Mouse (Mus musculus): Measurements from ENCODE around the gene Camsap2. TPM values are rescaled to one million over a fixed set of nuclear protein-coding genes. Genes with fewer than 3 reads are reported as not detected.

The Camsap2 gene
- polyA plus RNA-seq, 1 experiment from 2014 or later, result 13.2 TPM

DNA sequence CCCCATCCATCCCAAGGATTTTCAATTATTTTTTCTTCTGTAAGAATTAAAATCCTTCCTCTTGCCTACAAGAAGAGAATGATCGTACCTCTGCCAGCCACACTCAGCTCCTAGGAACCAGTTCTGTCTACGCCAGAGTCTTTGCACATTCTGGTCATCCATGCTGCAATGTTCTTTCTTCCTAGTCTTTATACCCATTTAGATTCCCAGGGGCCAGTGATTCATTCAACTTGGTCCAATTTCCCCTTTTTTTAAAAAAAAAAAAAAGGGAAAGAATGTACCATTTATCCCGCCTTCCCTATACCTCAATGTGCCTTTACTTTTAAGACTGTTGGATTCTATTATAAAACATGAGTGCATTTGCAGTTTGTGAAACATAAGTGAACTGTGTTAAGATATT lies 12.4 kb downstream of the Camsap2 start:
- Histone ChIP-seq H3K4me3 (ENCODE audit: low read depth, low read length) (no peak overlapping the region), H3K9me3 (ENCODE audit: control insufficient read depth, low read length) (no peaks in the 10 kb centered on the region), H3K27me3 (replicated peaks; ENCODE audit: control insufficient read depth, insufficient read depth, low read length) (no peaks in the 10 kb centered on the region), H3K27ac (ENCODE audit: low read depth, low read length) (no peak overlapping the region), H3K4me2 (no peak overlapping the region), H3K4me1 (replicated peaks; ENCODE audit: control insufficient read depth, insufficient read depth, low read length) (no peaks in the 10 kb centered on the region), H3K9ac (ENCODE audit: low read depth, low read length) (no peak overlapping the region), H3K36me3 (ENCODE audit: control insufficient read depth, insufficient read depth, low read length) (no peaks in the 10 kb centered on the region)
- no peak for ATAC-seq (replicated peaks; ENCODE audit: low FRiP score)
- no peak for DNase-seq (ENCODE audit: low spot score)
- 87% methylated on average over 3 of the region's 3 CpGs for WGBS

DNA sequence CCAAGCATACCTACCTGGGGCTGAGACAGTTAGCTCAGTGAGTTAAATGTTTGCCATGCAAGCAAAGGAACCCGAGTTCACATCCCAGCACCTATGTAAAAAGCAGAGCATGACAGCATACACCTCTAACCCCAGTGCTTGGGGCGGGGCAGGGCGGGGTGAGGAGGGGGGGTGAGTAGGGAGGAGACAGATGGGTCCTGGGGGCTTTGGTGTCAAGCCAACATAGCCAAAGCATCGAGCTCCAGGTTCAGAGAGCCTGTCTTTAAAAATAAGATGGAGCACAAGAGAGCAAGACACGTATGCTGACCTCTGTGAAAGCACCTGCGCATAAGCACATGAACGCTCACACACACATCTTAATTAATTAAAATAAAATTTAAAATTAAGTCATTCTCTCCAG lies 12.8 kb downstream of the Camsap2 start:
- Histone ChIP-seq H3K9ac (ENCODE audit: low read depth, low read length) (no peak overlapping the region), H3K4me1 (replicated peaks; ENCODE audit: control insufficient read depth, insufficient read depth, low read length) (no peaks in the 10 kb centered on the region), H3K4me3 (ENCODE audit: low read depth, low read length) (no peak overlapping the region), H3K27ac (ENCODE audit: low read depth, low read length) (no peak overlapping the region), H3K4me2 (no peak overlapping the region), H3K36me3 (ENCODE audit: control insufficient read depth, insufficient read depth, low read length) (no peaks in the 10 kb centered on the region), H3K27me3 (replicated peaks; ENCODE audit: control insufficient read depth, insufficient read depth, low read length) (no peaks in the 10 kb centered on the region), H3K9me3 (ENCODE audit: control insufficient read depth, low read length) (no peaks in the 10 kb centered on the region)
- WGBS, result 84% methylated on average over 7 of the region's 7 CpGs
- no peak for ATAC-seq (replicated peaks; ENCODE audit: low FRiP score)
- no peak for DNase-seq (ENCODE audit: low spot score)

DNA sequence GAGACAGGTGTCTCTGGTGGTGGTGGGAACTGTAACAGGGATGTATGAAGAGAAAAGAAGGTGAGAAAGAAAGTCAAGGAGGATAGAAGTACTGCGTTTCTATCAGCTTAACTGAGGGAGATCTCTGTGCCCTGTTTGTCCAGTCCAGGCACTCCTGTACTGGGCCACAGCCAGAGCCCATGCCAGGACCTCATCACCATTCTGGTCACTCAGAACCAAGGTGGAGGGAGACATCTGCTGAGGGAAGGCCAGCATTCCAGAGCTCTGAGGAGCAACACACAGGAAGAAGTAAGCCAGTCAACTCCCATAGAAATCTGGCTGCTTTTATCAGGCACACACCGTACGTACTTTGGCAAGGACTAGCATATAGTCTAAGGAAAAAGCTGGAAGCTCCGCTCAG lies 14.1 kb downstream of the Camsap2 start:
- Histone ChIP-seq H3K9ac (ENCODE audit: low read depth, low read length) (no peak overlapping the region), H3K36me3 (ENCODE audit: control insufficient read depth, insufficient read depth, low read length) (no peaks in the 10 kb centered on the region), H3K4me3 (ENCODE audit: low read depth, low read length) (no peak overlapping the region), H3K4me2 (no peak overlapping the region), H3K27me3 (replicated peaks; ENCODE audit: control insufficient read depth, insufficient read depth, low read length) (no peaks in the 10 kb centered on the region), H3K9me3 (ENCODE audit: control insufficient read depth, low read length) (no peaks in the 10 kb centered on the region), H3K4me1 (replicated peaks; ENCODE audit: control insufficient read depth, insufficient read depth, low read length) (no peaks in the 10 kb centered on the region), H3K27ac (ENCODE audit: low read depth, low read length) (no peak overlapping the region)
- WGBS, result 84% methylated on average over 4 of the region's 4 CpGs
- ATAC-seq (replicated peaks; ENCODE audit: low FRiP score), result no peak
- no peak for DNase-seq (ENCODE audit: low spot score)

DNA sequence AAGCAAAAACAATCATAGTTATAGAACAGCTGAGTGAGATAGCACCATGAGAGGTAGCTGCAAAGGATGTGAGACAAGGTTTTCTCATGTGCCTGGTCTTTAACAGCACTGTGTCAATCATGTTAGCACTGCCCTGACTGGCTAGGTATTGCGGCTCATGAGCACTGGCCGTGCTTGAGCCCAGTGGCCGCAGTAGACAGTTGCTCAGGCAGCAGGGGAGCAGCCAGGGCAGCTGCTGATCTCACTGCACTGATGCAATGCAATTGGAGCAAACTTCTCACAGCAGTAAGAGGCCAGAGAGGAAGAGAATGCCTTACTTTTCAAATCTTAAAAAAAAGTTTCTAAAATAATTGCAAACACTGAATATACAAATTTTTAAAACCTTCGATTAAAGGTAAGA lies 16.5 kb downstream of the Camsap2 start:
- H3K36me3 ChIP-seq (ENCODE audit: control insufficient read depth, insufficient read depth, low read length), result no peaks in the 10 kb centered on the region
- 80% methylated on average over 4 of the region's 4 CpGs for WGBS
- H3K9ac ChIP-seq (ENCODE audit: low read depth, low read length), result no peak overlapping the region
- ATAC-seq (replicated peaks; ENCODE audit: low FRiP score), result no peak
- no peak for DNase-seq (ENCODE audit: low spot score)
- no peaks in the 10 kb centered on the region for H3K27me3 ChIP-seq (replicated peaks; ENCODE audit: control insufficient read depth, insufficient read depth, low read length)
- no peak overlapping the region for H3K27ac ChIP-seq (ENCODE audit: low read depth, low read length)
- no peak overlapping the region for H3K4me3 ChIP-seq (ENCODE audit: low read depth, low read length)
- H3K9me3 ChIP-seq (ENCODE audit: control insufficient read depth, low read length), result no peaks in the 10 kb centered on the region
- no peak overlapping the region for H3K4me2 ChIP-seq
- H3K4me1 ChIP-seq (replicated peaks; ENCODE audit: control insufficient read depth, insufficient read depth, low read length), result no peaks in the 10 kb centered on the region

DNA sequence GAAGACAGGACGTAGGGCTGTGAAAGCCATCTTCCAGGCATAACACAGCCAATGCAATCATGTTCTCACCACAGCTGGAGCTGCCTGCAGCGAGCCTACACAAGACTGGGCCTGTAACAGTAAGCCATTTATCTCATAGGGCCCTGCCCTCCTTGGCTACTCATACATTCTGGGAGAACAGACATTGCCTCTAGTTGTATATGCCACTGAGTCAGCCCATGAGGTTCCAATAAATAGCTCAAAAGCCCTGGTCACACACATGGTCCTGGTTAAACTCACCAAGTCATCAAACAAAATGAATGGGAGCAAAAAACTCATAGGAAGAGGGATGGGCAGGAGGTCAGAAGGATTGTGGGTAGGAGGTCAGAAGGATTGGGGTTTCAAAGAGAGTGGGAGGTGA lies 17.3 kb downstream of the Camsap2 start:
- 68% methylated on average over 2 of the region's 2 CpGs for WGBS
- no peak for ATAC-seq (replicated peaks; ENCODE audit: low FRiP score)
- H3K27ac ChIP-seq (ENCODE audit: low read depth, low read length), result no peak overlapping the region

DNA sequence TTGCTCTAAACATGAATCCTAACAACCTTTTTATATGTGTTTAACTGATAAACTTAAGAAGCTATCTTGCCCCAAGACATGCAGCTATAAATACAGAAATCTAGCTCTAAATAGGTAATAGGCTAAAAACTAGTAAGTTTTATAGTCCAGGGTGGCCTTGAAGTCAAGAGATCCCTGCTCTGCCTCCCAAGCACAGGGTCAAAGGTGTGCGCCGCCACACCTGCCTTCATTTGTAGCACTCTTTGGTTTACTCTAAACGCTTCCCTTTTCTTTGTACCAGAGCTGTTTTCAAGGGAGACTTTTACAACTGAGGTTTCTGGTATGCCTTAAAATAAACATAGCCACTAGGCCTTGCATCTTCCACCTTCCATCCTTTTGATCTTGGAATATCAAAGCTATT lies 18.3 kb downstream of the Camsap2 start:
- DNase-seq (ENCODE audit: low spot score) (no peak), ATAC-seq (replicated peaks; ENCODE audit: low FRiP score) (no peak)
- WGBS, result 89% methylated on average over 3 of the region's 3 CpGs
- no peak overlapping the region for H3K4me2 ChIP-seq
- no peaks in the 10 kb centered on the region for H3K9me3 ChIP-seq (ENCODE audit: control insufficient read depth, low read length)
- no peak overlapping the region for H3K9ac ChIP-seq (ENCODE audit: low read depth, low read length)
- H3K27me3 ChIP-seq (replicated peaks; ENCODE audit: control insufficient read depth, insufficient read depth, low read length), result no peaks in the 10 kb centered on the region
- H3K4me3 ChIP-seq (ENCODE audit: low read depth, low read length), result no peak overlapping the region
- H3K27ac ChIP-seq (ENCODE audit: low read depth, low read length), result no peak overlapping the region
- H3K4me1 ChIP-seq (replicated peaks; ENCODE audit: control insufficient read depth, insufficient read depth, low read length), result no peaks in the 10 kb centered on the region
- H3K36me3 ChIP-seq (ENCODE audit: control insufficient read depth, insufficient read depth, low read length), result peaks cover 3% of the 10 kb centered on the region; the same call in 1 of the 2 replicates

More for the DNA sequence above, 17.3 kb downstream of the Camsap2 start:
- no peaks in the 10 kb centered on the region for H3K4me1 ChIP-seq (replicated peaks; ENCODE audit: control insufficient read depth, insufficient read depth, low read length)
- no peak overlapping the region for H3K9ac ChIP-seq (ENCODE audit: low read depth, low read length)
- no peaks in the 10 kb centered on the region for H3K9me3 ChIP-seq (ENCODE audit: control insufficient read depth, low read length)
- H3K4me2 ChIP-seq, result no peak overlapping the region
- H3K36me3 ChIP-seq (ENCODE audit: control insufficient read depth, insufficient read depth, low read length), result no peaks in the 10 kb centered on the region; the same call in 1 of the 2 replicates
- no peak for DNase-seq (ENCODE audit: low spot score)
- H3K27me3 ChIP-seq (replicated peaks; ENCODE audit: control insufficient read depth, insufficient read depth, low read length), result no peaks in the 10 kb centered on the region
- H3K4me3 ChIP-seq (ENCODE audit: low read depth, low read length), result no peak overlapping the region

DNA sequence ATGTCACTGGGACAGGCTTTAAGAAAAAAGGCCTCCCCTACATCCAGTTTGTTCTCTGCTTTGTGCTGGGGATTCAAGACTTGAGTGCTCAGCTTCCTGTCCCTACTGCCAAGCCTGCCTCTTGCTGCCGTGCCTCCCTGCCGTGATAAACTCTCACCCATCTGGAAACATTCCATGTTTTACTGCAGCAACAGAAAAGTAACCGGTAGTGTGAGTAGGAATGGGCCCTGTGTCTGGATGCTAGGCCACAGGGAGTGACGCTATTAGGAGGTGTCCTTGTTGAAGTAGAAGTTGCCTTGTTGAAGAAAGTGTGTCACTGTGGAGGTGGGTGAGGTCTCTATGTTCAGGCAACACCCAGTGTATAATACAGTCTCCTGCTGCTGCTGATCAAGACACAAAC lies 20.0 kb downstream of the Camsap2 start:
- Histone ChIP-seq H3K9me3 (ENCODE audit: control insufficient read depth, low read length) (no peaks in the 10 kb centered on the region), H3K27ac (ENCODE audit: low read depth, low read length) (no peak overlapping the region; the same call in 1 of the 2 replicates), H3K36me3 (ENCODE audit: control insufficient read depth, insufficient read depth, low read length) (peaks cover 3% of the 10 kb centered on the region; the same call in 1 of the 2 replicates), H3K27me3 (replicated peaks; ENCODE audit: control insufficient read depth, insufficient read depth, low read length) (no peaks in the 10 kb centered on the region), H3K9ac (ENCODE audit: low read depth, low read length) (no peak overlapping the region), H3K4me1 (replicated peaks; ENCODE audit: control insufficient read depth, insufficient read depth, low read length) (no peaks in the 10 kb centered on the region), H3K4me3 (ENCODE audit: low read depth, low read length) (no peak overlapping the region), H3K4me2 (no peak overlapping the region)
- 52% methylated on average over 4 of the region's 4 CpGs for WGBS
- DNase-seq (ENCODE audit: low spot score) (no peak), ATAC-seq (replicated peaks; ENCODE audit: low FRiP score) (no peak)

DNA sequence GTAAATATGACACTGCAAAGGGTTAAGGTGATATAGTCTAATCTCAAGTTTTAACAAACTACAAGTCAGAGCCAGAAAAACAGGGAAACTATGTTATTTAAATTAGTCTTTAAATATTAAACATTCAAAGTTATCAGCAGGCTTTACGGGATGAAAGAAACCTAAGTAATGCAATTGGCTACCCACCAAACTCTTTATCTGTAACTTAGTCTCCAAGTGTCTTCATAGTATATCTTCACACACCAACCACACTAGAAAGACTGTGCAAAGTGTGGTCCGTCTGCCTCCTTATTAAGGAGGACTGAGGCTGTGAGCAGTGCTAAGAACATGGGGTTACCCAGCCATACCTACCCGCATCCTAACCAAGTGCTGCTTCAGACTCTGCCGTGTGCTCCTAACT lies 23.6 kb downstream of the Camsap2 start:
- H3K4me3 ChIP-seq (ENCODE audit: low read depth, low read length), result no peak overlapping the region
- ATAC-seq (replicated peaks; ENCODE audit: low FRiP score), result no peak

DNA sequence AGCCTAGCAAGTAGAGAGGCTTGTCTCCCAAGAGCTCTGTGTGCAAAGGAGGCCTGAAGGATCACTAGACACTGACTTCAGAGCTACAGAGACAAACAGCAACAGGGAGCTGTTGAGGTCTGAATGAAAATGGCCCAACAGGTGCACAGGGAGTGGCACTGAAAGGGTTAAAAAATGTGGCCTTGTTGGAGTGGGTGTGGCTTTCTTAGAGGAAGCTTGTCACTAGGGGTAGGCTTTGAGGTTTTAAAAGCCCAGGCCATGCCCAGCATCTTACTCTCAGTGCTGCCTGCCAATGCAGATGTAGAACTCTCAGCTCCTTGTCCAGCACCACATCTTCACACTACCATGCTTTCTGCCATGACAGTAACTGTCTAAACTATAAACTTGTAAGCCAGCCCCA lies 29.6 kb downstream of the Camsap2 start:
- Histone ChIP-seq H3K4me2 (no peak overlapping the region), H3K9ac (ENCODE audit: low read depth, low read length) (no peak overlapping the region), H3K9me3 (ENCODE audit: control insufficient read depth, low read length) (no peaks in the 10 kb centered on the region), H3K4me1 (replicated peaks; ENCODE audit: control insufficient read depth, insufficient read depth, low read length) (no peaks in the 10 kb centered on the region), H3K27me3 (replicated peaks; ENCODE audit: control insufficient read depth, insufficient read depth, low read length) (no peaks in the 10 kb centered on the region), H3K27ac (ENCODE audit: low read depth, low read length) (no peak overlapping the region), H3K36me3 (ENCODE audit: control insufficient read depth, insufficient read depth, low read length) (no peaks in the 10 kb centered on the region), H3K4me3 (ENCODE audit: low read depth, low read length) (no peak overlapping the region)
- ATAC-seq (replicated peaks; ENCODE audit: low FRiP score) (no peak), DNase-seq (ENCODE audit: low spot score) (no peak)

More for the DNA sequence above, 23.6 kb downstream of the Camsap2 start:
- no peak overlapping the region for H3K27ac ChIP-seq (ENCODE audit: low read depth, low read length)
- no peaks in the 10 kb centered on the region for H3K4me1 ChIP-seq (replicated peaks; ENCODE audit: control insufficient read depth, insufficient read depth, low read length)
- no peaks in the 10 kb centered on the region for H3K27me3 ChIP-seq (replicated peaks; ENCODE audit: control insufficient read depth, insufficient read depth, low read length)
- no peak overlapping the region for H3K9ac ChIP-seq (ENCODE audit: low read depth, low read length)
- WGBS, result 88% methylated on average over 4 of the region's 4 CpGs
- H3K9me3 ChIP-seq (ENCODE audit: control insufficient read depth, low read length), result no peaks in the 10 kb centered on the region
- no peak overlapping the region for H3K4me2 ChIP-seq
- DNase-seq (ENCODE audit: low spot score), result no peak
- peaks cover 3% of the 10 kb centered on the region; the same call in 1 of the 2 replicates for H3K36me3 ChIP-seq (ENCODE audit: control insufficient read depth, insufficient read depth, low read length)
